Mouse (Mus musculus) limb, embryonic 14.5 days (tissue): Measurements from ENCODE around the gene Map3k5. TPM values are rescaled to one million over a fixed set of nuclear protein-coding genes. Genes with fewer than 3 reads are reported as not detected.

Experiments used
- ATAC-seq: fragments of 200-750 bp; cut with Nextera tagmentation; 2 replicates; pipeline ENCODE4 v1.8.0; 2017; ENCODE audit warnings: low read depth, moderate number of reproducible peaks, moderate TSS enrichment; ENCODE audit not compliant: low FRiP score
- DNase-seq: peaks from one replicate; pipeline ENCODE4 v3.0.0-alpha.2; 2015; ENCODE audit warnings: low spot score
- H3K27ac ChIP-seq: fragments of 300-500 bp; sonication (generic); replicated peaks from 2 replicates; pipeline ENCODE4 v1.5.1; 2014; ENCODE audit warnings: low read depth, mild to moderate bottlenecking, low read length, moderate library complexity, mixed read lengths
- H3K27me3 ChIP-seq: fragments of 300-500 bp; sonication (generic); 2 replicates; pipeline ENCODE4 v1.6.1; 2014; ENCODE audit warnings: low read length, mixed read lengths; ENCODE audit not compliant: control insufficient read depth, insufficient read depth
- H3K36me3 ChIP-seq: fragments of 300-500 bp; sonication (generic); 2 replicates; pipeline ENCODE4 v1.6.1; 2014; ENCODE audit warnings: mild to moderate bottlenecking, low read length, moderate library complexity, mixed read lengths; ENCODE audit not compliant: control insufficient read depth, insufficient read depth
- H3K4me1 ChIP-seq: fragments of 300-500 bp; sonication (generic); 2 replicates; pipeline ENCODE4 v1.6.1; 2014; ENCODE audit warnings: antibody characterized with exemption, low read length, mixed read lengths; ENCODE audit not compliant: control insufficient read depth, insufficient read depth
- H3K4me2 ChIP-seq: fragments of 300-500 bp; sonication (generic); replicated peaks from 2 replicates; pipeline ENCODE4 v1.6.1; 2014; ENCODE audit warnings: low read depth, mild to moderate bottlenecking, low read length, moderate library complexity; ENCODE audit not compliant: severe bottlenecking
- H3K4me3 ChIP-seq: fragments of 300-500 bp; sonication (generic); replicated peaks from 2 replicates; pipeline ENCODE4 v1.5.1; 2014; ENCODE audit warnings: low read length
- H3K9ac ChIP-seq: fragments of 300-500 bp; sonication (generic); 2 replicates; pipeline ENCODE4 v1.6.1; 2014; ENCODE audit warnings: mild to moderate bottlenecking, low read depth, low read length, moderate library complexity; ENCODE audit not compliant: severe bottlenecking
- H3K9me3 ChIP-seq: fragments of 300-500 bp; sonication (generic); 2 replicates; pipeline ENCODE4 v1.6.1; 2016; ENCODE audit warnings: low read length; ENCODE audit not compliant: control insufficient read depth
- POLR2A ChIP-seq: fragments of 200-500 bp; IDR thresholded peaks from 2 replicates; pipeline ENCODE4 v1.8.0; 2012; ENCODE audit warnings: inconsistent platforms, mild to moderate bottlenecking, moderate library complexity, borderline replicate concordance; ENCODE audit not compliant: insufficient read depth, insufficient read length; ENCODE audit errors: extremely low read depth
- WGBS: fragments of 180-500 bp; shearing (Covaris S2); extraction: QIAGEN DNeasy Blood & Tissue Kit; methylation state at CpG from one replicate; pipeline ENCODE4 v1.1.7; 2014; 5-methylcytosine and 5-hydroxymethylcytosine counted together
- polyA plus RNA-seq, 2 experiments: library from polyadenylated mRNA; depleted of rRNA in 1 of 2; stranded (reverse) in 1 of 2; unstranded in 1 of 2; fragments of >200 nt; fragmentation: Nextera tagmentation in 1 of 2; extraction: Ambion mirVana in 1 of 2; gene quantifications; 2 replicates each; pipeline versions ENCODE4 v1.2.1 to v1.2.3; 2012 to 2014

The Map3k5 gene
- polyA plus RNA-seq, 2 experiments, result 2.0 to 3.5 TPM

GRCm38 (mm10) chr10:19947441-19947840 lies 13.2 kb downstream of the Map3k5 start:
- H3K4me1 ChIP-seq, result 0 out of 2 replicates have a peak, but pooled peaks cover 6% of the 10 kb centered on the region
- no peaks in the 10 kb centered on the region for H3K27me3 ChIP-seq
- no peak overlapping the region for H3K9ac ChIP-seq
- no peak overlapping the region for H3K27ac ChIP-seq
- H3K9me3 ChIP-seq, result no peaks in the 10 kb centered on the region
- H3K4me3 ChIP-seq, result no peak overlapping the region
- no peak for TF ChIP-seq POLR2A
- H3K36me3 ChIP-seq, result no peaks in the 10 kb centered on the region
- no peak overlapping the region for H3K4me2 ChIP-seq
- no peak for ATAC-seq
- no peak for DNase-seq
- 88% methylated on average over 10 of the region's 10 CpGs for WGBS

GRCm38 (mm10) chr10:19947901-19948300 lies 13.6 kb downstream of the Map3k5 start:
- no peak overlapping the region for H3K27ac ChIP-seq
- no peaks in the 10 kb centered on the region for H3K9me3 ChIP-seq
- DNase-seq, result no peak
- no peaks in the 10 kb centered on the region for H3K36me3 ChIP-seq
- no peaks in the 10 kb centered on the region for H3K27me3 ChIP-seq
- 0 out of 2 replicates have a peak, but pooled peaks cover 6% of the 10 kb centered on the region for H3K4me1 ChIP-seq
- H3K9ac ChIP-seq, result no peak overlapping the region
- WGBS, result 84% methylated on average over 5 of the region's 5 CpGs
- no peak for ATAC-seq
- no peak overlapping the region for H3K4me2 ChIP-seq
- H3K4me3 ChIP-seq, result no peak overlapping the region
- TF ChIP-seq POLR2A, result no peak

- no peak for DNase-seq
- no peak for ATAC-seq
- 87% methylated on average over 11 of the region's 11 CpGs for WGBS
Observed at GRCm38 (mm10) chr10:19948381-19948780, 14.1 kb downstream of the Map3k5 start.

GRCm38 (mm10) chr10:19949106-19949505 lies 14.8 kb downstream of the Map3k5 start:
- Histone ChIP-seq H3K27me3 (no peaks in the 10 kb centered on the region), H3K4me1 (0 out of 2 replicates have a peak, but pooled peaks cover 6% of the 10 kb centered on the region), H3K27ac (no peak overlapping the region), H3K9ac (no peak overlapping the region), H3K36me3 (no peaks in the 10 kb centered on the region), H3K4me3 (no peak overlapping the region), H3K9me3 (no peaks in the 10 kb centered on the region), H3K4me2 (no peak overlapping the region)
- ATAC-seq (no peak), DNase-seq (no peak)
- WGBS, result 77% methylated on average over 4 of the region's 4 CpGs
- TF ChIP-seq POLR2A, result no peak

More at GRCm38 (mm10) chr10:19948381-19948780, 14.1 kb downstream of the Map3k5 start:
- Histone ChIP-seq H3K36me3 (no peaks in the 10 kb centered on the region), H3K27me3 (no peaks in the 10 kb centered on the region), H3K4me2 (no peak overlapping the region), H3K4me1 (0 out of 2 replicates have a peak, but pooled peaks cover 6% of the 10 kb centered on the region), H3K27ac (no peak overlapping the region), H3K9ac (no peak overlapping the region), H3K9me3 (no peaks in the 10 kb centered on the region), H3K4me3 (no peak overlapping the region)
- TF ChIP-seq POLR2A, result no peak

GRCm38 (mm10) chr10:19953032-19953761 lies 18.9 kb downstream of the Map3k5 start:
- no peaks in the 10 kb centered on the region for H3K4me1 ChIP-seq
- H3K4me2 ChIP-seq, result no peak overlapping the region
- ATAC-seq, result no peak
- H3K36me3 ChIP-seq, result no peaks in the 10 kb centered on the region
- H3K27ac ChIP-seq, result no peak overlapping the region
- 83% methylated on average over 11 of the region's 11 CpGs for WGBS
- no peak overlapping the region for H3K4me3 ChIP-seq
- no peaks in the 10 kb centered on the region for H3K27me3 ChIP-seq
- H3K9me3 ChIP-seq, result no peaks in the 10 kb centered on the region
- DNase-seq, result no peak
- TF ChIP-seq POLR2A, result no peak
- H3K9ac ChIP-seq, result no peak overlapping the region
